Mouse (Mus musculus): Measurements from ENCODE around the gene Limch1.

The Limch1 gene

GRCm38 (mm10) chr5:67083117-67083516 is 337.5 kb downstream of the Limch1 start:
- DNase-seq = no peak

DNA sequence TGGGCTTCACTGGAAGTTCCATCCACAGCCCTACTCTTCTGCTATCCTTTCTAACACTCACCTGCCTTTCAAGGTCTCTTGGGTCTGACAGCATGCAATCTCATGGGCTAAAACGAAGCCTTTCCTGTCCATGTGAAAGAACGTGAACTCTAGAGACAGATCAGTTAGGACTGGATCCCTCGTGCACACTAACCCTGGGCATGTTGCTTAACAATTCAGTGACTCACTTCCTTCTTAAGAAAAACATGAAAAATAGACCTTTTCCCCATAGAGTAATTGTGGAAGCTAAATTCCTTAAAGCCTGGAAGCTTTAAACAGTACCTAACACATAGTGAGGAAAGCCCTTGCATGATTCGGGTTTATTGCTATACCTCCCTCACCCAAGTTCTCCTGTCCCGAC is 345.2 kb downstream of the Limch1 start:
- DNase-seq = no peak

GRCm38 (mm10) chr5:67091766-67092165 is 346.1 kb downstream of the Limch1 start:
- DNase-seq = no peak

GRCm38 (mm10) chr5:67093991-67094390 is 348.4 kb downstream of the Limch1 start:
- no peak for DNase-seq

GRCm38 (mm10) chr5:67095153-67095552 is 349.5 kb downstream of the Limch1 start:
- no peak for DNase-seq

DNA sequence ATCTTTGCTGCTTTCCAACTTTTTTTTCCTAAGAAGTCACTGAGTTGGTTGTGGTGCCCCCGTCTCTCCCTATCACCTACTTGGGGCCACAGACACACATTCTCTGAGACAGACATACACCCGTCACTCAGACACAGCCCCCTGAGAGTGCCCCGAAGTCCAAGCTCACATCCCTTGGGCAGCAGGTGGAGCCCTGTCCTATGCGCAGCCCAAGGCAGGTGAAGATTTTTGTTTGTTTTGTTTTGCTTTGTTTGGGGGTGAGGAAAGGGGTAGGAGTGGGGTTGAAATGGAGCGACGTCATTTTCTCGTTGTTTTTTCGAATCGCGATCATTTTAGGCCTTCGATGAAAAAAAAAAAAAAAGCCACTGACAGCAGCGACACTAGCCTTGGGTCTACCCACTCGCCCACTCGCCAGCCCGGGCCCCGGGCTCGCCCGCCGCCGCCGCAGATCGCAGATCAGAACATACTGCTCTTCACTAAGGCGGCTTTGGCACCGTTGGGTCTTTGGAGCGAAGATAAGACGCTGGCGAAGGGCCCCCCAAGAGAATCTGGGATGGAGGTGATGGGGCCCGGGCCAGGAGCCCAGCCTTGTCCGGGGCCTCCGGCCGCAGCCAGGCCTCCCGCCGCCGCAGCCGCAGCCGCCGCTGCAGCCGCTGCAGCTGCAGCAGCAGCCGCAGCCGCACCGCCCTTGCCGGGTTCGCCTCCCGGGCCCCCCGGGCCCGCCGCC is 350.2 kb downstream of the Limch1 start:
- peak; percentile 16 for DNase-seq

DNA sequence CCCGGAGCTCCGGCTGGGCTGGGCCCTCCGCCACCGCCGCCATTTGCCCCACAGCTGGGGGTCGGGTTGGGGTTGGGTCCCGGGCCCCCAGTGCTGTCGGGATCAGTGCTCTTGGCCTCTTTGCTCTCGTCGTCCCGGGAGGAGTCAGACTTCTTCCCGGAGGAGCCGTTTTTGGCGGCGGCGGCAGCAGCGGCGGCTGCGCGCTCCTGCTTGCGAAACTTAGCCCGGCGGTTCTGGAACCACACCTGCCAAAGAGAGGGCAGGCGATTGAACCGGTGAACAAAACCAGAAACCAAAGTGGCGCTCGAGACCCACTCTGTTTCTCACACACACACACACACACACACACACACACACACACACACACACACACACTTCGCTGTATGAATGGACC is 350.7 kb downstream of the Limch1 start:
- no peak for DNase-seq

DNA sequence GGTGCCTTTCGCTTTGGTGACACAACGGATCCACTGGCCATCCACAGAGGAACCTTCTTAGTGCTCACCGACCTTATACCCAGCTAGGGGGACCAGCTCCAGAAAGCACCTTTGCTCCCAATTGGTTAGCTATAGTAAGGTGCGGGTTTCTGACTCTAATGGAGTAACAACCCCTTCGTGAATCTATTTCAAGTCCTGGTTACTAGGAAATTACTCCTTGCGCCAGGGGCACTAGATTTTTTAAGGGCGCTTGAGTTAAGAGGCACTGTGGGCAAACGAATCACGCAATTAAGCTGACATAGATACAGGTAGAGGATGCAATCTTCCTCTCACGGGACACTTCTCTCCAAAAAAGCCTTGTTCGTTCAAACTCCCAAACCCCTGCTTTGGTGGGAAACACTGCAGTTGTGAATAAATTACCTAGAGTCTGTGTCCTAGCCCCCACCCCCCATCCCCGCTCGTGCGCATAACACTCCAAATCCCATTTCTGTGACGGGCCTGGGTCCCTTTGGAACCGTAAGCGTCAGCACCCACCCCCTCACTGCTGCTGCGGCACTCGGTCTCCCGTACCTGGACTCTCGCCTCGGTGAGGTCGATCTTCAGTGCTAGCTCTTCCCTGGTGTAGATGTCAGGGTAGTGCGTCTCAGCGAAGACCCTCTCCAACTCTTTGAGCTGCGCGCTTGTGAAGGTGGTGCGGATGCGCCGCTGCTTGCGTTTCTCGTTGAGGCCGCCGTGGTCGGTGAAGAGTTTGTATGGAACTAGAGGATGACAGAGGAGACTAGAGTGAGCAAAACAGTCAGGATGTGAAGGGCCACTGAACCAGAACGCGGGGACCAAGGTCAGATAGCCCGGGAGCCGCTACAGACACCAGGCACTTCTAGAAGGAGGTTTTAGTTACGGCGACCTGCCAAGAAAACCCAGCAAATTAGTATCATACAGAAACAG is 351.8 kb downstream of the Limch1 start:
- no peak for DNase-seq

- no peak for DNase-seq
These were observed 352.6 kb downstream of the Limch1 start for GRCm38 (mm10) chr5:67098051-67098732.

DNA sequence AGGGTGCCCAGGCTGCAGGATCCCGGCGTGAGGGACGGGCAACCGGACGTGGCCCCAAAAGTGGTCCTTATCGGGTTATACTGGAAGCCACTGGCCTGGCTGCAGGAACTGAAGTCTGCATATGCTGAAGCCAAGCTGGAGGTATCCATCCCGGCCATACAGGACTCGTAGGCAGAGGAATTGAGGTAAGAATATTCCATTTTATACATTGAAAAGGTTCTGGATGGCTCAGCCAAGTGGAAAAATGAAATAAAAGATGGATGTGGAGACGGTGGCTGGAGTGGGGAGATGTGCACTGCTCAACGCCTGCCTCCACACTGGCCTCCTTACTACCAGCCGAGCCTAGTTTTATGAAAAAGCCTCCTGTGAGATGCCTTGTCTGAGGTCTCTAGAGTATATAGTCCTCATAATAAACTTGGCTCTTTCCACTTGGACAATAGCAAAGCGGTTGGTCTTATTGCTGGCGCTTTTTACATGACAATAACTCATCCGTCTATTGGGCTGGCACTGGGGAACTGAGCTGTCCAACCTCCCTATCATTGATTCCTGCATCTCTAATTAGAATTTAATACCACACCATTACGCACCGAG is 353.2 kb downstream of the Limch1 start, which contains the start of gene Phox2b:
Gene Phox2b, minus strand, starts transcription at position 569 of the 591 bp plus-strand sequence.
- no peak for DNase-seq

DNA sequence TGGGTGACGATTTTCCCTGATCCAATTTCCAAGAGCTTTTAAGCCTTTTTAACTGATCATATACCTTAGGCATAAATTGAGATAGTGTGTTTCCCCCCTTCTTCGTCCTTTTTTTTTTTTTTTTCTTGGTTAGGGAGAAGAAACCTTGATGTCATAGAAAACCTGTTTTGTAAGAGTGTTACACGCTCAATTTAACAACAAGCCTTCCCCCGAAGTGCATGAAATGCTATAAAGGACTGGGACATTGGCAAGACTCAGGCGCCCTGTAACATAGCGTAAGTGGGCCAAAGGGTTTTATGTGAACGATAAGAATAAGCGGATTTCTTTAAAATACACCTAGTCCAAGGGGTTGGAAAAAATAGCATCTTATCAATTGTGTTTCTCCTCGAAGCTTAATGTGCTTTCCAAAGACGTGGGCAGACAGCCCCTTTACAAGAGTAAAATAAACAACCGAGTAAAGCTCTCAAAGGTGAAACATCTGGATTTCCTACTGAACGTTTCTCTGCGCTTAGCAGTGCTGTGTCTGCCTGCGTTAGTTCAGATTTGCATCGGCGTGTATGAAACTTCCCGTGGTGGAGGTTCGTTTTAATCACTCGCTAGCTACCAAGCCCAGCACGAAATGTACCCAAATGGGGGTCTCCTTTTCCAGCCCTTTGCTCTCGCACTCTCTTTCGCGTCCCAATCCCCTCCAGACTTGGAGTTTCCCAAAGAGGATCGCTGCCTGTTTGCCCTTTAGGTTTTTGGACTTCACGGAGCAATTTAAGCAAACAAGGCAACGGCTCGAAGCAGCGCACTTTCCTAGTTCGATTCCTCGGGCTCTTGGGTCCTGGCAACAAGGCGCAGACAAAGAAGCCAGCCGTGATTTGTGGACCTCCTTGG is 354.0 kb downstream of the Limch1 start:
- no peak for DNase-seq

GRCm38 (mm10) chr5:67100564-67101394 is 355.2 kb downstream of the Limch1 start:
- DNase-seq = no peak

GRCm38 (mm10) chr5:67101395-67101760 is 355.8 kb downstream of the Limch1 start:
- no peak for DNase-seq

DNA sequence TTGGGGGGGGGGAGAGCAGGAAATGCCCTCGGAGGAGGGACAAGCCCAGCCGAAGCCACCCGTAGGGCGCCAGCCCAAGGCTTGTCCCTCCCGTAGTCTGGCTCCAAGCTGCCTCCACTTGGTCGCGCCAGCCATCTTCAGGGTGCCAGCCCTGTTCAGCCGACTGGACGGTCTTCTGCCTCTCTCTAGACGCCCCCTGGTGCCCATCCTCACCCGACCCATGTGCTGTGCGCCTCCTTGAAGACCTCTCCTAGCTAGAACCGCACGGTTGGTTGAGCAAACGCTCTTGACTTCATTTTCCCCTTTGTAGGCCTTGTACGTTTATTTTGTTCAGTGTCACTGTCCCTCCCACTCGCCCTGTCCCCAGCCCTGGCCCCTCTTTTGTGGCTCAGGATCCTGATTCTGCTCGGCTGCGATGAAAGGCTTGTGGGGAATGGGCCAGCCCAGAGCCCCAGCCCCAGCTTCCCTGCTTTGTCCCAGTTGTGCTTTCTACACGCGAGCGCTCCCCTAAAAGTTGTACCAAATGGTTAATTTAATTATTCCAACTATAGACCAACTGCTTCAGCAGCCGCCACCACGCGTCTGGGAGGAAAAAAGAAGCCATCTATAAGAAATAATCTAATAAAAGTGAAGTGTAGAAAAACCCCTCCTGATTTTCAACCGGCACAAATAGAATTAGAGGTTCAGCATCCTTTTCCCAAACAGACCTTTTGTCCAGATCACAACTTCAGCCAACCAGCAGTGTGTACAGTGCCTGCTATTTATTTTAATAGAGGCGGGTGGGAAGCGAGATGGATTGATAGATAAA is 356.4 kb downstream of the Limch1 start:
- peak; percentile 19 for DNase-seq

DNA sequence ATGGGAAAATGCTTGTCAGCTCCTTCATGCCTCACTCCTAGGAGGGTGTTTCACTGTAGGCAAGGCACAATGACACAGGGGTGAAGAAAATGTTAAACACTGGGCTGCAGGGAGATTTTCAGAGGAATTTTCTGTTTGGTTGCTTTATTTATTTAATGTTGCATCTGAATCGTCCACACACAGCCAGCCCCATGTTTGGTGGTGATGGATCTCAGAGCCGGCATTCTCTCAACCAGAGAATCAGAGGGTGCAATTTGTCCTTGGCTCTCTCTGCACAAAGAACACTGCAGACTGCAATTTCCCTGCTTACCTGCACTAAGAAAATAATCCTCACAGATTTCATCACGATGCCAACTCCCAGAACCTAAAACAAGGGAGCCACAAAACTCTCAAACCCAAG is 357.4 kb downstream of the Limch1 start:
- no peak for DNase-seq

DNA sequence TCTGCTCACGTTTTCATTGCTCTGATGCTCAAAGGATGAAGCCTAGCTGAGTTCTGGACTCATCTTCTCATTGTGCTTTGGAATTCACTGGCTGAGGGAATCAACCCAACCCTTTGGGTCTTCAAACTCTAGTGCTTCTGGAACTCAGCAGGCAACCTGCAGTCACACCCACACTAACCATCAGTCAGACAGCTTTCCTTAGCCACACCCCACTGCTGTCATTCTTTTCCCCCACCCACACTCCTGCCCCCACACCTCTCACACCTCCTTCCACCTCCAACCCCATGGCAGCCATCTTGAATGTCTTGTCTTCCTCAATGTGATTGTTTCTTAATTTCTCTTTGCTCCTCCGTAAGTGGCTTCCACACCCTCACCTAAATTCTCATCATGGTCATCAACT is 360.6 kb downstream of the Limch1 start:
- no peak for DNase-seq

All from thymus, postnatal 4 days (tissue).